Mouse (Mus musculus): Measurements from ENCODE around the gene Rasal3. TPM values are rescaled to one million over a fixed set of nuclear protein-coding genes. Genes with fewer than 3 reads are reported as not detected.

Gene Rasal3
- polyA plus RNA-seq, 1 experiment from 2014 or later, result 0.70 TPM

DNA sequence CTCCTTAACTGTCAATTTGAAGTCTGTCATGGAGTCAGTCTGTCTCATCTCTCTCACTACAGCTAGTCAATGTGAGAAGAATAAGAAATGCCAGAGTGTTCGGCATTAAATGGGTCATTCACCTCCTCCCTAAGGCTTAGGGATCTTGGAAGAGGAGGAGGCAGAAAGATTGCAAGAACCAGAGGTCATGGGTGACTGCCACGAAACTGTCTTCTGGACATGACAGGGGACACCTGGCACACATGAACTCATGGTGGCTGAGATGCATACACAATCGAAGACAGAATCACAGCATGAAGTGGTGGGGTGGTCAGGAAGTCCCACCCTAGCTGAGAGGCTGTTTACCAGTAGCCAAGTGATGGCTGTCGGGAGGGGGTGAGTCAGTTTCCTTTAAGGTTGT, 30.9 kb upstream of the Rasal3 start:
- no peak overlapping the region for H3K9ac ChIP-seq (ENCODE audit: low read length)
- H3K36me3 ChIP-seq (ENCODE audit: control insufficient read depth, insufficient read depth, low read length), result no peaks in the 10 kb centered on the region
- no peaks in the 10 kb centered on the region for H3K9me3 ChIP-seq (ENCODE audit: control insufficient read depth, low read length)
- no peaks in the 10 kb centered on the region for H3K27me3 ChIP-seq (ENCODE audit: control insufficient read depth, insufficient read depth, low read length)
- H3K4me2 ChIP-seq, result no peak overlapping the region
- ATAC-seq (ENCODE audit: low FRiP score) (no peak), DNase-seq (ENCODE audit: low spot score, missing footprints) (no peak)
- H3K4me1 ChIP-seq (ENCODE audit: control insufficient read depth, insufficient read depth, low read length), result no peaks in the 10 kb centered on the region
- H3K27ac ChIP-seq (ENCODE audit: low read depth, low read length), result no peak overlapping the region
- 79% methylated on average over 4 of the region's 4 CpGs for WGBS
- no peak overlapping the region for H3K4me3 ChIP-seq (ENCODE audit: low read depth, low read length)

- ATAC-seq (ENCODE audit: low FRiP score) (no peak), DNase-seq (ENCODE audit: low spot score, missing footprints) (no peak)
- Histone ChIP-seq H3K4me1 (ENCODE audit: control insufficient read depth, insufficient read depth, low read length) (no peaks in the 10 kb centered on the region), H3K4me3 (ENCODE audit: low read depth, low read length) (no peak overlapping the region), H3K9me3 (ENCODE audit: control insufficient read depth, low read length) (no peaks in the 10 kb centered on the region), H3K27me3 (ENCODE audit: control insufficient read depth, insufficient read depth, low read length) (no peaks in the 10 kb centered on the region), H3K4me2 (no peak overlapping the region), H3K27ac (ENCODE audit: low read depth, low read length) (no peak overlapping the region), H3K36me3 (ENCODE audit: control insufficient read depth, insufficient read depth, low read length) (no peaks in the 10 kb centered on the region), H3K9ac (ENCODE audit: low read length) (no peak overlapping the region)
- WGBS, result 67% methylated on average over 3 of the region's 3 CpGs
These were observed 28.6 kb upstream of the Rasal3 start for GRCm38 (mm10) chr17:32431972-32432371.

DNA sequence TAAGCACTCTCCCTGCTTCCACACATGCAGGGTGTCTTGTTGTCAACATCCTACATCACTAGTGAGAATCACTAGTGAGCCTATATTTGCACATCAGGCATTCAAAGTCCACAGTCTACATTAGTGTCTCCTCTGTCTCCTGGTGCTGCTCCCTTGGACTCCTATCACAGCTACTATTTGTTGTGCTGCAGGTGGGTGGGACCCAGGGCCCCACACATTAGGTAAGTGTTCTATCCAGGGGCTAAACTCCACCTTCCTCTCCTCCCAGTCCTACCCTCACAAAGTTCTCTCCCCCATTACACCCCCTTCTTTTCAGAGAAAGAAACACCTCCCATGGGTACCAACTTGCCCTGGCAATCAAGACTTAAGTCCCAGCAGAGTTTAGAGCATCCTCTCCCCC, 23.2 kb upstream of the Rasal3 start:
- Histone ChIP-seq H3K4me1 (ENCODE audit: control insufficient read depth, insufficient read depth, low read length) (no peaks in the 10 kb centered on the region), H3K9me3 (ENCODE audit: control insufficient read depth, low read length) (no peaks in the 10 kb centered on the region), H3K36me3 (ENCODE audit: control insufficient read depth, insufficient read depth, low read length) (no peaks in the 10 kb centered on the region), H3K9ac (ENCODE audit: low read length) (no peak overlapping the region), H3K4me2 (no peak overlapping the region), H3K27me3 (ENCODE audit: control insufficient read depth, insufficient read depth, low read length) (no peaks in the 10 kb centered on the region), H3K27ac (ENCODE audit: low read depth, low read length) (no peak overlapping the region), H3K4me3 (ENCODE audit: low read depth, low read length) (no peak overlapping the region)
- ATAC-seq (ENCODE audit: low FRiP score) (no peak), DNase-seq (ENCODE audit: low spot score, missing footprints) (no peak)

DNA sequence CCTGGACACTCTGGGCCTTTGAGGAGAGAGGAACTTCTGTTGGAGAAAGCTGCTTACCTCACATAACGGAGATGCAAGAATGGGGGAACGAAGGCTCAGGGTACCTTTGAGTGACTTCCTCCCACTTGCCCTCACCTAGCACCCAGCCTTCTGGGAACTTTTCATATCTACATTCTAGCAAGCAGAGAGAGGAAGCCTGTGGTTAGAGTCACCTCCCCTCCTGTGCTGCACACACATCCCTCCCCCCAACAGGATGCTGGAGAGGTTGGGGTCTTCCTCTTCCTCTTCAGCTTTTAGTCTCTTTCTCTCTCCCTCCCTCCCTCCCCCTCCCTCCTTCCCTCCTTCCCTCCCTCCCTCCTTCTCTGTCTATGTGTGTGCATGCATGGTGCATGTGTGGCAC, 20.7 kb upstream of the Rasal3 start, which contains the start of gene Pglyrp2:
TSS of gene Pglyrp2 (minus strand) at position 134 of the 400 bp plus-strand sequence.
- no peak for DNase-seq (ENCODE audit: low spot score, missing footprints)
- H3K27me3 ChIP-seq (ENCODE audit: control insufficient read depth, insufficient read depth, low read length), result no peaks in the 10 kb centered on the region
- no peak for ATAC-seq (ENCODE audit: low FRiP score)

GRCm38 (mm10) chr17:32420781-32421180, 17.4 kb upstream of the Rasal3 start:
- H3K9me3 ChIP-seq (ENCODE audit: control insufficient read depth, low read length), result no peaks in the 10 kb centered on the region
- no peak overlapping the region for H3K4me2 ChIP-seq
- H3K4me1 ChIP-seq (ENCODE audit: control insufficient read depth, insufficient read depth, low read length), result no peaks in the 10 kb centered on the region
- peaks cover 1% of the 10 kb centered on the region; the same call in 1 of the 2 replicates for H3K27me3 ChIP-seq (ENCODE audit: control insufficient read depth, insufficient read depth, low read length)
- no peak overlapping the region for H3K4me3 ChIP-seq (ENCODE audit: low read depth, low read length)
- ATAC-seq (ENCODE audit: low FRiP score) (no peak), DNase-seq (ENCODE audit: low spot score, missing footprints) (no peak)
- no peak overlapping the region for H3K9ac ChIP-seq (ENCODE audit: low read length)
- 84% methylated on average over 8 of the region's 8 CpGs for WGBS
- H3K36me3 ChIP-seq (ENCODE audit: control insufficient read depth, insufficient read depth, low read length), result no peaks in the 10 kb centered on the region
- H3K27ac ChIP-seq (ENCODE audit: low read depth, low read length), result no peak overlapping the region

More for the DNA sequence above, 20.7 kb upstream of the Rasal3 start, which contains the start of gene Pglyrp2:
- H3K9ac ChIP-seq (ENCODE audit: low read length), result no peak within 1 kb of the TSS
- H3K4me2 ChIP-seq, result no peak within 1 kb of the TSS
- no peak within 1 kb of the TSS for H3K27ac ChIP-seq (ENCODE audit: low read depth, low read length)
- WGBS, result 87% methylated on average over 2 of the region's 2 CpGs
- H3K4me1 ChIP-seq (ENCODE audit: control insufficient read depth, insufficient read depth, low read length), result no peaks in the 10 kb centered on the region
- H3K4me3 ChIP-seq (ENCODE audit: low read depth, low read length), result no peak within 1 kb of the TSS
- H3K9me3 ChIP-seq (ENCODE audit: control insufficient read depth, low read length), result no peaks in the 10 kb centered on the region
- H3K36me3 ChIP-seq (ENCODE audit: control insufficient read depth, insufficient read depth, low read length), result no peaks in the 10 kb centered on the region

DNA sequence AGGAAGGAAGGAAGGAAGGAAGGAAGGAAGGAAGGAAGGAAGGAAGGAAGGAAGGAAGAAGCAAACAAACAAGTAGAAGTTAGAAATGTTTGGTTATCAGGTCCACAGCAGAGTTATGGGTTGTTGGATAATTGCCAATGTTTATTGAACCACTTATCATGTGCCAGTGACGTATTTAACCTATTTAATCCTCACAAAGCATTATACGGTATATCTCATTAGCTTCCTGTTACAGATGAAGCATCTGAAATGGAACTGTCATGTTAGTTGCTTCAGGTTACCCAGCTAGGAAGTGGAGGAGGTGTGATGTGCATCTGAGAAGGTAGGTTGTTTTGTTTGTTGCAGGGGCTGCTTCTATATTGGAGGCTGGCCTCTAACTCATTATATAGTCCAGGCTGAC, 16.6 kb upstream of the Rasal3 start:
- DNase-seq (ENCODE audit: low spot score, missing footprints), result no peak
- Histone ChIP-seq H3K9me3 (ENCODE audit: control insufficient read depth, low read length) (no peaks in the 10 kb centered on the region), H3K4me3 (ENCODE audit: low read depth, low read length) (no peak overlapping the region), H3K27me3 (ENCODE audit: control insufficient read depth, insufficient read depth, low read length) (peaks cover 3% of the 10 kb centered on the region; the same call in 1 of the 2 replicates), H3K27ac (ENCODE audit: low read depth, low read length) (no peak overlapping the region), H3K4me1 (ENCODE audit: control insufficient read depth, insufficient read depth, low read length) (no peaks in the 10 kb centered on the region), H3K4me2 (no peak overlapping the region), H3K36me3 (ENCODE audit: control insufficient read depth, insufficient read depth, low read length) (no peaks in the 10 kb centered on the region), H3K9ac (ENCODE audit: low read length) (no peak overlapping the region)
- 73% methylated on average over 2 of the region's 2 CpGs for WGBS
- ATAC-seq (ENCODE audit: low FRiP score), result no peak

DNA sequence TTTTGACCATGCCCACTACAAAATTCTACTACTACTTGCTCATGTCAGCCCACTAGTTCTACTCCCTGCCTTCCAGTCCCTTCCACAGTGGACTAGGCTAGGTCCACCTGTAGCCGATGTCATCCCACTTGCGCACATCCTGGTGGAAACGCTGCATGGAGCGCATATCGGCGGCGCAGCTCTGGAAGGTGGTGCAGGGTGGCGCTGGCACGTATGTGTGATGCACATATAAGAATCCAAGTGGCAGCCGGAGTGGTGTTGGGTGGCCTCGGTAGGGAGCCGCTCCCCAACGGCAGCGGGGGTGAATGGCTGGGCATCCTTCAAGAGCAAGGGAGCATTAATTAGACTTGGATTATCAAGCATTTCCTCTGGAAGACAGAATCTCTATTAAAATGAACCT, 13.4 kb upstream of the Rasal3 start:
- Histone ChIP-seq H3K9me3 (ENCODE audit: control insufficient read depth, low read length) (no peaks in the 10 kb centered on the region), H3K4me2 (no peak overlapping the region), H3K9ac (ENCODE audit: low read length) (no peak overlapping the region), H3K4me3 (ENCODE audit: low read depth, low read length) (no peak overlapping the region), H3K4me1 (ENCODE audit: control insufficient read depth, insufficient read depth, low read length) (no peaks in the 10 kb centered on the region), H3K27ac (ENCODE audit: low read depth, low read length) (no peak overlapping the region), H3K27me3 (ENCODE audit: control insufficient read depth, insufficient read depth, low read length) (peaks cover 3% of the 10 kb centered on the region; the same call in 1 of the 2 replicates), H3K36me3 (ENCODE audit: control insufficient read depth, insufficient read depth, low read length) (no peaks in the 10 kb centered on the region)
- DNase-seq (ENCODE audit: low spot score, missing footprints) (no peak), ATAC-seq (ENCODE audit: low FRiP score) (no peak)
- 92% methylated on average over 14 of the region's 14 CpGs for WGBS

- H3K27me3 ChIP-seq (ENCODE audit: control insufficient read depth, insufficient read depth, low read length), result peaks cover 3% of the 10 kb centered on the region; the same call in 1 of the 2 replicates
- H3K36me3 ChIP-seq (ENCODE audit: control insufficient read depth, insufficient read depth, low read length), result no peaks in the 10 kb centered on the region
- no peaks in the 10 kb centered on the region for H3K9me3 ChIP-seq (ENCODE audit: control insufficient read depth, low read length)
- H3K27ac ChIP-seq (ENCODE audit: low read depth, low read length), result no peak overlapping the region
- DNase-seq (ENCODE audit: low spot score, missing footprints) (no peak), ATAC-seq (ENCODE audit: low FRiP score) (no peak)
- WGBS, result 47% methylated on average over 24 of the region's 24 CpGs
- H3K4me1 ChIP-seq (ENCODE audit: control insufficient read depth, insufficient read depth, low read length), result no peaks in the 10 kb centered on the region
- no peak overlapping the region for H3K4me2 ChIP-seq
- H3K9ac ChIP-seq (ENCODE audit: low read length), result no peak overlapping the region
- H3K4me3 ChIP-seq (ENCODE audit: low read depth, low read length), result no peak overlapping the region
These were observed 12.1 kb upstream of the Rasal3 start for GRCm38 (mm10) chr17:32415417-32416020.

GRCm38 (mm10) chr17:32411898-32412297, 8.5 kb upstream of the Rasal3 start:
- H3K27ac ChIP-seq (ENCODE audit: low read depth, low read length), result no peak overlapping the region
- no peak overlapping the region for H3K4me2 ChIP-seq
- no peaks in the 10 kb centered on the region for H3K4me1 ChIP-seq (ENCODE audit: control insufficient read depth, insufficient read depth, low read length)
- H3K9ac ChIP-seq (ENCODE audit: low read length), result no peak overlapping the region
- H3K27me3 ChIP-seq (ENCODE audit: control insufficient read depth, insufficient read depth, low read length), result peaks cover 3% of the 10 kb centered on the region; the same call in 1 of the 2 replicates
- H3K36me3 ChIP-seq (ENCODE audit: control insufficient read depth, insufficient read depth, low read length), result no peaks in the 10 kb centered on the region
- no peak for DNase-seq (ENCODE audit: low spot score, missing footprints)
- no peak overlapping the region for H3K4me3 ChIP-seq (ENCODE audit: low read depth, low read length)
- ATAC-seq (ENCODE audit: low FRiP score), result no peak
- WGBS, result 89% methylated on average over 6 of the region's 6 CpGs
- no peaks in the 10 kb centered on the region for H3K9me3 ChIP-seq (ENCODE audit: control insufficient read depth, low read length)
